ENCODE assay signal across 7 mouse cellular contexts in genomic region chr2:93822045-93822749, GRCm38 (mm10). TPM values are rescaled to one million over a fixed set of nuclear protein-coding genes. Genes with fewer than 3 reads are reported as not detected.
DNase-seq lines count a peak whose midpoint lies in the region; ATAC-seq lines count a peak whose summit lies in the region.

Gene Ext2 (minus strand): TSS chr2:93822568.

- 0 out of 2 replicates have a peak, but pooled peaks cover 6% of the 10 kb centered on the region for H3K4me1 ChIP-seq in intestine, embryonic 15.5 days (replicated peaks)
- H3K4me1 ChIP-seq in midbrain, embryonic 10.5 days, result peaks cover 21% of the 10 kb centered on the region

- intact Hi-C loops in gastrocnemius, postnatal 36 days (cut with DNase I), result no loop called here
- intact Hi-C loops in left cerebral cortex, postnatal 25 days (cut with DNase I), result no loop called here

- peak; percentile 95 for ATAC-seq in intestine, embryonic 15.5 days

- H3K27ac ChIP-seq in intestine, embryonic 15.5 days, result no peak within 1 kb of the TSS
- peak within 1 kb of the TSS; percentile 89 for H3K27ac ChIP-seq in midbrain, embryonic 10.5 days (replicated peaks)

- H3K9me3 ChIP-seq in intestine, embryonic 15.5 days, result no peaks in the 10 kb centered on the region
- no peaks in the 10 kb centered on the region for H3K9me3 ChIP-seq in midbrain, embryonic 10.5 days (replicated peaks)

- DNase-seq in adrenal gland, adult 18-20 months (ENCODE audit: low spot score in 2 of 2), result peak; percentile 95 to 96
- peak; percentile 93 for DNase-seq in embryo, embryonic 11 days
- DNase-seq in gastrocnemius, postnatal 36 days, result peak; percentile 77 to 92
- peak; percentile 89 to 93 for DNase-seq in left cerebral cortex, postnatal 25 days (ENCODE audit: low spot score in 2 of 2)
- DNase-seq in midbrain, embryonic 10.5 days (ENCODE audit: low spot score), result peak; percentile 89
- peak; percentile 97 for DNase-seq in right cerebral cortex, postnatal 4 days

- WGBS in intestine, embryonic 15.5 days, result 1% methylated on average over 66 of the region's 66 CpGs
- WGBS in midbrain, embryonic 10.5 days, result under 1% methylated on average over 66 of the region's 66 CpGs

- H3K9ac ChIP-seq in intestine, embryonic 15.5 days, result peak within 1 kb of the TSS; percentile 97

- peak within 1 kb of the TSS; percentile 93 for H3K4me3 ChIP-seq in intestine, embryonic 15.5 days (replicated peaks)
- peak within 1 kb of the TSS; percentile 85 for H3K4me3 ChIP-seq in midbrain, embryonic 10.5 days

- H3K27me3 ChIP-seq in intestine, embryonic 15.5 days (replicated peaks), result no peaks in the 10 kb centered on the region
- no peaks in the 10 kb centered on the region for H3K27me3 ChIP-seq in midbrain, embryonic 10.5 days (ENCODE audit: low read depth, poor library complexity, severe bottlenecking)

- H3K36me3 ChIP-seq in intestine, embryonic 15.5 days, result no peaks in the 10 kb centered on the region
- H3K36me3 ChIP-seq in midbrain, embryonic 10.5 days, result peaks cover 8% of the 10 kb centered on the region

- H3K4me2 ChIP-seq in intestine, embryonic 15.5 days (replicated peaks), result peak within 1 kb of the TSS; percentile 76

RNA-seq across cellular contexts. Expression of gene Ext2, which starts in this region (rescaled TPM):
- total RNA-seq in adrenal gland, adult 18-20 months (2021), result 10 to 100 TPM; 65.3 to 98.1 TPM
- 10 to 100 TPM; 32.8 to 35.2 TPM for total RNA-seq in gastrocnemius, postnatal 36 days (2021)
- polyA plus RNA-seq in intestine, embryonic 15.5 days (2015; fragmentation: Nextera tagmentation; extraction: Ambion mirVana), result 92.9 and 93.6 TPM in 2 replicates
- 10 to 100 TPM; 51.2 to 53.0 TPM for total RNA-seq in left cerebral cortex, postnatal 25 days (2021)
- polyA plus RNA-seq in midbrain, embryonic 10.5 days (2016; fragmentation: Nextera tagmentation; extraction: Ambion mirVana), result 72.3 and 78.2 TPM in 2 replicates
